Mouse (Mus musculus): ENCODE results near the gene Kcnk6. TPM values are rescaled to one million over a fixed set of nuclear protein-coding genes. Genes with fewer than 3 reads are reported as not detected.

Kcnk6 gene
- total RNA-seq (2021): 1 to 10 TPM; 2.4 to 4.1 TPM

GRCm38 (mm10) chr7:29232247-29233013 is at the start of gene Kcnk6:
Kcnk6 (minus strand) TSS chr7:29232515.
- intact Hi-C loops (cut with DNase I): no loop called here
- peak in 1 of 2 experiments; percentile 40 for DNase-seq (ENCODE audit: low spot score in 2 of 2)

- intact Hi-C loops (cut with DNase I): no loop called here
- peak in 1 of 2 experiments; percentile 54 for DNase-seq (ENCODE audit: low spot score in 2 of 2)
Measured at GRCm38 (mm10) chr7:29281201-29282073, 49.1 kb upstream of the Kcnk6 start, which contains the start of gene Spint2. Spint2 (minus strand) TSS chr7:29281912.

DNA sequence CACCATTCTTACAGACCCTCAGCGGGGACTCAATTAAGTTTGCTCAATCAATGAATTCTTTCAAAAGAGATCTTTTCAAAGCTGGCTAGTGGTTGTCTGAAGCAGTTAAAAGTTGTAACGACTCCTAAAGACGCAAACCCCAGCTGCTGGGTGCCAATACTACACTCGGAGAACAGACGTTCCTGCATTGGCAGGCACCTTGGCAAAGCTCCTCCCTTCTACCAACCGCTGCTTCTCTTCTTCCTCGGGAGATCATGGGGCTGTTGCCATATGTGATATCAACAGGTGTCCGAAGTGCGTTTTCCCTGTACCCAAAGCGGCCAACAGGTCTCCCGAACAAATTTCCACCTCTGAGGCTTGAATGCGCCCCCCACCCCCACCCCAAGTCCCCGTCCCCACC is 48.5 kb upstream of the Kcnk6 start:
- intact Hi-C loops (cut with DNase I): no loop called here
- no peak for DNase-seq (ENCODE audit: low spot score in 2 of 2)

DNA sequence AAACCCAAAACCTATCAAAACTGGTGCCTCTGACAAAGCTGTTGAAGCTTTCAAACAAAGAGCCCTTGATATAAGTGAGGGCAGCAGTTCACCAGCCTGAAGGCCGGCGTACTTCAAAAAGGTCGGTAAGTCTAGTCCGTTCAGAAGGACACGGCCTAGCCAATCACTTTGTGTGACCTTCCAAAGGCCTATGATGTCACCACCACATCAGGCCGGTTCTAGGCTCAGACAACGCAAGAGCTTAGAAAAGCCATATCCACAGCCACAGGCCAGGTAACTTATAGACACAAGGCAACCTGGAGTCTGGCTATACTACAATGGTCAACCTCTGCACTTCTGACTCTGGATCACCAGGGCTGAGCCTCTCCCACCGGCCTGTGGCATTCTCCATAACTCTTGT is 47.6 kb upstream of the Kcnk6 start:
- intact Hi-C loops (cut with DNase I): no loop called here
- no peak for DNase-seq (ENCODE audit: low spot score in 2 of 2)

DNA sequence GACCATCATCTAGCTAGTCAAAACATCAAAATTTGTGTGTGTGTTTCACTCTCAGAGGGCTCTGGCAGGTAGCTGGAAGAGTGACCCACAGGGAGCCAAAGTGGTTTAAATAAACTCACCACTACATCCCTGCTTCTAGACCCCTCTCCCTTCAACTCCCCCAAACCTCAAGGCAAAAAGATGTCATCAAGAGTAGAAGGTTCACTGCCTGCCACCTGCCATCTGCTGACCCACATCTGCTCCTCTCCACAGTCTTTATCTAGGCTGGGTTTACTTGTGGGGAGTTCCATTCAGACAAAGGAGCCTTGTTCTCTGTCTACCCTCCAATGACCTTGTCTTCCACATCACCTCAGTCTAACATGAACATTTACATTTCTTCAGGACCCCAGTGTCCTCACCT is 46.9 kb upstream of the Kcnk6 start:
- no peak for DNase-seq (ENCODE audit: low spot score in 2 of 2)
- intact Hi-C loops (cut with DNase I): no loop called here

GRCm38 (mm10) chr7:29277510-29277909 is 45.2 kb upstream of the Kcnk6 start:
- DNase-seq (ENCODE audit: low spot score in 2 of 2): no peak
- intact Hi-C loops (cut with DNase I): no loop called here

DNA sequence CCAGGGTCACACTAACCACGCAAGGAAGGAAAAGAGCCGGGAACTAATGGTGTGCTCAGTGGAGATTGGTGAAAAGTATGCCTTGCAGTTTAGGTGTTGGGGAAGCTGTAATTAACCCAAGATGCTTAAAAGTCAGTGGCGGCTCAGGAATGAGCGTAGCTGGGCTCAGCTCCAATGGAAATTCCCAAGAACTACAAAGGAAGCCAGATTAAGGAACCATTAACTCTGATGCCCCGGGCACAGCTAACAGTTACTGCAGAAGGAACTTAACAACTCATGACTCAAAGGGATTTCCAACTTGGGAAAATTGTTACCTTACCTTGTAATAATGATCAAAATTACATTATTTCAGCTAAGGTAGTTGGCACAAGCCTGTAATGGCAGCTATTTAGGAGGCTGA is 44.4 kb upstream of the Kcnk6 start:
- no peak for DNase-seq (ENCODE audit: low spot score in 2 of 2)
- intact Hi-C loops (cut with DNase I): no loop called here

DNA sequence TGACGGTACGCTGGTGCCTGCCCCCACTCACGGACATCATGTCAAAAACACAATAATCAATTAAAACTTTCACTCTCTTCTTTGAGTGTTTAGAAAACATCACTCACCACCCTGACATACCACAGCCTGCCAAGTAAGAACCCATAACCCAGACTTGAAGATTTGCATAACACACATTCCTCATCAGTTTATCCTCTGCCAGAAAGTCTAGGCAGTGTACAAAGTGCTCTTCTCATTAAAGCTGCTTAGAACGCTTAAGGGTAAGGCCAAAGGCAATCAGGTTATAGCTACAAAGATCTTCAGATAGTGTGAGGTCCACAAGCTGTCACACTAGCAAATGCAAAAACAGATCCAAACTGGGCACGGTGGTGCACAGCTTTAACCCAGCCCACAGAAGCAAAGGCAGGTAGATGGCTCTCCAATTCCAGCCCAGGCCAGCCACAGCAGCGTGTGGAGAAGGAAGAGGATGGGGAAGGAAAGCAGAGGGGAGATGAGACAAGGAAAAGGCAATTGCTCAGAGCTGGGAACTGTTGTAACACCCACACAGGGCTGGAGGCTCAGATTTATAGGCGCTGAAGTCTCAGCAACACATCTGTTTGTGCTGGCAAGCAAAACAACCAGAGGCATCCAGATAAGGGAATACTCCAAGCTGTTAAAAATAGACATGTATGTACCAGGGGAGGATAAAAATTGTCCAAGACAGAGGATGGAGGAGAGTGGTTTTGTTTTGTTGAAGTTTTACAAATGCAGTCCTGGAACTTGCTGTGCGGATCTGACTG is 39.6 kb upstream of the Kcnk6 start:
- intact Hi-C loops (cut with DNase I): no loop called here
- no peak for DNase-seq (ENCODE audit: low spot score in 2 of 2)

DNA sequence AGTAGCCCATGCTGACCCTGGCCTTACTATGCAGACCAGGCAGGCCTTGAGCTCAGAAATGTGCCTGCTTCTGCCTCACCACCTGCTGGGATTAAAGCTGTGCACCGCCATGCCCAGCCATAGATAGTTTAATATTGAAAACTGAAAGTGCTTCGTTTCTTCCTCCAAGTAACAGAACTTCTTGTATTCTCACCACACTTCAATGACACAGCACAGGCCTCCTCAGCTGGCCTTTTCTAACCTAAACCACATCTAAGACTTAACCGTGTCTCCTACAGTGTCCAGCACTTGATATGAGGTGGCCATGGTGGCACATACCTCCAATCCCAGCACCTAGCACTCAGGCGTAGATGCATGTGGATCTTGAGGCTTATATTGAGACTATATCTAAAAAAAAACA is 38.1 kb upstream of the Kcnk6 start:
- no peak for DNase-seq (ENCODE audit: low spot score in 2 of 2)
- intact Hi-C loops (cut with DNase I): no loop called here

DNA sequence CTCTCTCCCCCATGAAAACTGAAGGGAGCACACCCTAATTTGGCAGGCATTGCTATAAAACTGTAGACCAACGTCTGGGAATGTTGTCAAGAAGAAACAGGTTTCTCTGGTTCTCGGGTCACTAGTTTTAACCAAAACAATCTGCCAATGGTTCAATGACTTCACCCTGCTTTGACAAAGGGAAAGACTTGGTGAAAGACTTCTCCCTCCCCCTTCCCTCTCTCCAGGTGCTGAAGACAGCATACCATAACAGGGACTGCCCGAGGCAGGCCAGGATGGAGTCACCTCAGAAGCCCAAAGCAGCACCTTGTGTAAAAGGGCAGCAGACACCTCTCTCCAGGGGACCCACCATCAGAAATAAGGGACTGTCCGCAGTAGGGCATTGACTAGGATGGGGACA is 34.6 kb upstream of the Kcnk6 start:
- no peak for DNase-seq (ENCODE audit: low spot score in 2 of 2)
- intact Hi-C loops (cut with DNase I): no loop called here

GRCm38 (mm10) chr7:29265636-29266035 is 33.3 kb upstream of the Kcnk6 start:
- DNase-seq (ENCODE audit: low spot score in 2 of 2): no peak
- intact Hi-C loops (cut with DNase I): no loop called here

GRCm38 (mm10) chr7:29263831-29264230 is 31.5 kb upstream of the Kcnk6 start:
- intact Hi-C loops (cut with DNase I): no loop called here
- no peak for DNase-seq (ENCODE audit: low spot score in 2 of 2)

GRCm38 (mm10) chr7:29262151-29262550 is 29.8 kb upstream of the Kcnk6 start:
- intact Hi-C loops (cut with DNase I): no loop called here
- no peak for DNase-seq (ENCODE audit: low spot score in 2 of 2)

DNA sequence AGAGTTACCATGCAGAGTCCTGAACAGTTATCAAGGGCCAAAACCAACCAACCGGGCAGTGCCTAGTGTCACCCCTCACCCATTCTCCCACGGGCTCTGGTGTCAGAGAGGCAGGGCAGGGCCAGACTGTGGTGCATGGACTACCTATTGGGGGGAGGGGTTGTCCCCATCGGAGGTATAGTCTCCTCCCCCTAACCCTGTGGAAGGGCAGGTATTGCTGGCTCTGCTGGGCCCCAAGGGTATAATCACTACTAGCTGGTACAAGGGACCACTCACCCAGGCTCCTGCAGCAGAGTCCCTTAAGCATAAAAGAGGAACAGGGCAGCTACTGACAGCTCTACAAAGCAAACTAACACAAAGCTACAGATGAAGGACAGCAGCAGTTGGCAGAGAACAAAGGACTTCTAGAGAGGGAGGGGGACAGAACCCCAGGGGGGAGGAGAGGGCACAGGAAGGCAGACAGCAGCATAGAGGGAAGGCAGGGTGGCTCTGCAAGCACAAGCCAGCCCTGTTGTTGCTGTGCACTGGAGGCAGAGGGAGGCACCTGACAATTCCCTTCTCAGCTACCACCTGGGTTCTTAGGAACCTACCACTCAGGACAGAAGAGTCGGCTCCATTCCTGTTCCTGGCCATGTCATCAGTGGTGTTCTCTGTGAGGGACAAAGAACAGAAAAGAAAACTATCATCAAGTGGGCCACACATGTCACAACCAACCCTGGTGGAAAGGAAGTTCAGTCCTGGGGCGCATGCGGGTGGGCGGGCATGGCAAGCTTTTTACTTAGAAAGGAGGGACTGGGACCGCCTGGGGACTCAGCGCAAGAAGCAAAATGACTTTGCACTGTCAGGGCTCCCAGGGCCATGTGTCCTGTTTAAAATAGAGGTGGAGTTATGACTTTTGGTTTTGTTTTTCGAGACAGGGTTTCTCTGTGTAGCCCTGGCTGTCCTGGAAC is 27.7 kb upstream of the Kcnk6 start:
- no peak for DNase-seq (ENCODE audit: low spot score in 2 of 2)
- intact Hi-C loops (cut with DNase I): no loop called here

DNA sequence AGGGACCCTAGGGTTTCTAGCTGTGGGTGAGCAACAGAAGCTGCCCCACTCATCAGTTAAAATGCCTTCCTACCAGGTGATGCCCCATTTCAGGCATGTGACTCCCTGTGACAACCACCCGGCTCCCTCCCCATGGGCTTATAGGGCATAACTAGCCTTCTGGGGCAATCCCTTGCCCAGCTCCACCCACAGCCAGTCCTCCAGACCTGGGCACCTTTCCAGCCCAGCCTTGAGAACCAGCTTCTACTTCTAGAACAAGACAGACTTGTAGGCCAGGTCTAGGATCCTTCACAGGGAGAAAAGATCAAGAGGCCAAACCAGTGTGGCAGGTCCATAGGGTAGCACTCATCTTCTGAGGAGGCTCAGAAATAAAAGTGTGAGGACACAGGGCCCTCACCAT is 25.1 kb upstream of the Kcnk6 start:
- intact Hi-C loops (cut with DNase I): no loop called here
- DNase-seq (ENCODE audit: low spot score in 2 of 2): no peak

GRCm38 (mm10) chr7:29255875-29256274 is 23.6 kb upstream of the Kcnk6 start:
- no peak for DNase-seq (ENCODE audit: low spot score in 2 of 2)
- intact Hi-C loops (cut with DNase I): no loop called here

GRCm38 (mm10) chr7:29253842-29254241 is 21.5 kb upstream of the Kcnk6 start:
- DNase-seq (ENCODE audit: low spot score in 2 of 2): no peak
- intact Hi-C loops (cut with DNase I): no loop called here

DNA sequence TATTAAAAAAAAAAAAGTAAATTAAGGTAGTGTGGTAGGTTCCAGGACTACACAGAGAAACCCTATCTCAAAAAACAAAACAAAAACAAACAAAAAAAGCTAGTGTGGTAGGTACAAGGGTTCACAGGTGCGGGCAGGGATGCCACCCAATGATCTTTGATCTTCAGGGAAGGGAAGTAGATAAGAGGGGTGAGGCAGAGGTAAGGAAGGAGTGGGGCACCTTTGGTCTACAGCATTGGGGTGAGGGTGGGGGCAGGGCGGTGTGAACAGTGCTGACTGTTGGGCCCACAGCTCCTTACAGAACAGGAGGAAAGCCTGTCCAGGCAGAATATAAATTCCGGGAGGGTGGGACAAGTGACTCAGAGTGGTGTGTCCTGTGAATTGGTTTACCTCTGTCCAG is 18.9 kb upstream of the Kcnk6 start:
- intact Hi-C loops (cut with DNase I): no loop called here
- no peak for DNase-seq (ENCODE audit: low spot score in 2 of 2)

- intact Hi-C loops (cut with DNase I): loop anchor here (5.0 kb wide), 1 partner anchor 44 kb away; no protein-coding TSS in a partner anchor
- no peak for DNase-seq (ENCODE audit: low spot score in 2 of 2)
Measured at GRCm38 (mm10) chr7:29248261-29248841, 16.0 kb upstream of the Kcnk6 start, which contains the start of gene 2200002D01Rik. 2200002D01Rik (minus strand) TSS chr7:29248466.
